In the genomic region with DNA sequence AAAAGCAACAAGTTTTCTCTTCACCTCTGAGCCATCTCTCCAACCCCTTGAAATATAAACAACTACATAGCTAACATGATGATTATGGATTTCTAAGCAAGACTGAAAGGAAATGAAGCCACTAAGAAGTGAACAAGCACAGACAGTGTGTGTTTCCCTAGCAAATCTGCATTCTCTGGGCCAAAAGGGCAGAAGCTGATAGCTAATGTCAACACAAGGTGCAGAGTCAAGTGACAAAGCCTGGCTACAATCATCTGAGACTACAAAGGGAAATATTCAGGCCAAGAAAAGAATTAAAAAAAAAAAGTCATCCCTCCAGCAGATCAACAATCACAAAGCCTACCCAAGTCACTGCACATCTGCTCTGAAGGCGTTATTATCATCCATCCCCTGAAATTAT, we compare ENCODE assay signal across 26 mouse cellular contexts.
A peak's percentile ranks its signal among the peaks of the same experiment; 100 is the strongest.
DNase-seq lines count a peak whose midpoint lies in the region; ATAC-seq and TF ChIP-seq lines count a peak whose summit lies in the region.
"Had no signal": no experiment of that assay in that cellular context is flagged by ENCODE, and none has a peak within 500 bp of the region (broad histone marks: within the 10 kb centered on the region; RNA-seq: fewer than 3 reads in every experiment).

No protein-coding gene starts in this region.

- peak; percentile 50 for DNase-seq in liver, adult 2 months (ENCODE audit: extremely low read depth, low read depth, low spot score)
- peak; percentile 49 for DNase-seq in midbrain, embryonic 11.5 days (ENCODE audit: low spot score, missing footprints)
- no peak for DNase-seq in midbrain, embryonic 10.5 days (ENCODE audit: low spot score)
- peak; percentile 60 for DNase-seq in yolk sac, embryonic 10.5 days (ENCODE audit: low spot score)
- DNase-seq: adrenal gland, adult 2 months; adrenal gland, postnatal 14 days; cerebellum, adult 11 months; cerebellum, adult 2 months; cerebellum, adult 9-11 months; cerebellum, postnatal 25 days; forebrain, postnatal 0 days; gastrocnemius, adult 2 months; gastrocnemius, postnatal 25 days; heart, adult 18-20 months; heart, postnatal 10 days; heart, postnatal 36 days had no signal

- no peak overlapping the region for H3K4me2 ChIP-seq in liver, embryonic 12.5 days
- no peak overlapping the region for H3K4me2 ChIP-seq in midbrain, embryonic 11.5 days
- H3K4me2 ChIP-seq in kidney, embryonic 15.5 days: no peak overlapping the region
- H3K4me2 ChIP-seq: embryonic facial prominence, embryonic 12.5 days; embryonic facial prominence, embryonic 15.5 days; heart, embryonic 12.5 days; heart, embryonic 15.5 days; hindbrain, embryonic 13.5 days had no signal

- 38% methylated on average over 1 of the region's 1 CpGs for WGBS in liver, adult 2 months
- WGBS in liver, embryonic 12.5 days (ENCODE audit: insufficient replicate concordance): 72% methylated on average over 1 of the region's 1 CpGs
- WGBS in midbrain, embryonic 11.5 days: 85% methylated on average over 1 of the region's 1 CpGs
- WGBS in midbrain, embryonic 10.5 days: 87% methylated on average over 1 of the region's 1 CpGs
- 76% methylated on average over 1 of the region's 1 CpGs for WGBS in kidney, embryonic 15.5 days

- H3K27ac ChIP-seq in liver, adult 2 months (replicated peaks; ENCODE audit: insufficient read depth, low read depth, low read length): no peak overlapping the region
- H3K27ac ChIP-seq in liver, embryonic 12.5 days: no peak overlapping the region
- H3K27ac ChIP-seq in midbrain, embryonic 11.5 days (ENCODE audit: low read depth, low read length): no peak overlapping the region
- H3K27ac ChIP-seq in midbrain, embryonic 10.5 days (replicated peaks): no peak overlapping the region
- no peak overlapping the region for H3K27ac ChIP-seq in kidney, embryonic 15.5 days
- H3K27ac ChIP-seq: embryonic facial prominence, embryonic 12.5 days; embryonic facial prominence, embryonic 15.5 days; gastrocnemius, adult 2 months; heart, embryonic 15.5 days; hindbrain, embryonic 10.5 days; hindbrain, embryonic 13.5 days had no signal

- no peak overlapping the region for H3K9ac ChIP-seq in liver, adult 2 months (ENCODE audit: low read depth, low read length)
- H3K9ac ChIP-seq in liver, embryonic 12.5 days: no peak overlapping the region
- no peak overlapping the region for H3K9ac ChIP-seq in midbrain, embryonic 11.5 days (ENCODE audit: low read length)
- no peak overlapping the region for H3K9ac ChIP-seq in kidney, embryonic 15.5 days
- H3K9ac ChIP-seq: embryonic facial prominence, embryonic 12.5 days; embryonic facial prominence, embryonic 15.5 days; forebrain, postnatal 0 days; heart, embryonic 12.5 days; heart, embryonic 15.5 days; hindbrain, embryonic 13.5 days had no signal

- TF ChIP-seq CTCF in liver, adult 2 months (IDR thresholded peaks at IDR 0.05; ENCODE audit: low read depth, low read length): no peak

- no peak overlapping the region for H3K4me3 ChIP-seq in liver, adult 2 months (ENCODE audit: insufficient read depth, low read depth, low read length)
- H3K4me3 ChIP-seq in liver, embryonic 12.5 days: no peak overlapping the region
- H3K4me3 ChIP-seq in midbrain, embryonic 11.5 days (ENCODE audit: low read depth, low read length): no peak overlapping the region
- H3K4me3 ChIP-seq in midbrain, embryonic 10.5 days: no peak overlapping the region
- no peak overlapping the region for H3K4me3 ChIP-seq in kidney, embryonic 15.5 days (replicated peaks)
- H3K4me3 ChIP-seq: embryonic facial prominence, embryonic 12.5 days; embryonic facial prominence, embryonic 15.5 days; gastrocnemius, adult 2 months; heart, embryonic 12.5 days; heart, embryonic 15.5 days; hindbrain, embryonic 10.5 days; hindbrain, embryonic 13.5 days had no signal

- H3K9me3 ChIP-seq in liver, embryonic 12.5 days (replicated peaks): no peaks in the 10 kb centered on the region
- H3K9me3 ChIP-seq in midbrain, embryonic 11.5 days (ENCODE audit: control insufficient read depth, low read length): no peaks in the 10 kb centered on the region
- H3K9me3 ChIP-seq in midbrain, embryonic 10.5 days (replicated peaks): no peaks in the 10 kb centered on the region
- no peaks in the 10 kb centered on the region for H3K9me3 ChIP-seq in kidney, embryonic 15.5 days (replicated peaks)
- H3K9me3 ChIP-seq: embryonic facial prominence, embryonic 12.5 days; embryonic facial prominence, embryonic 15.5 days; heart, embryonic 12.5 days; heart, embryonic 15.5 days; hindbrain, embryonic 10.5 days; hindbrain, embryonic 13.5 days had no signal

- no peak for ATAC-seq in liver, embryonic 12.5 days
- no peak for ATAC-seq in midbrain, embryonic 11.5 days (ENCODE audit: low FRiP score)
- ATAC-seq in kidney, embryonic 15.5 days (replicated peaks; ENCODE audit: low FRiP score): no peak
- ATAC-seq: CD4-positive, CD25-positive, alpha-beta regulatory T cell, adult 4 months; forebrain, embryonic 14.5 days; forebrain, postnatal 0 days had no signal

- H3K27me3 ChIP-seq in liver, adult 2 months (ENCODE audit: control insufficient read depth, insufficient read depth, low read length): no peaks in the 10 kb centered on the region
- peaks cover 1% of the 10 kb centered on the region for H3K27me3 ChIP-seq in liver, embryonic 12.5 days (replicated peaks)
- H3K27me3 ChIP-seq in midbrain, embryonic 11.5 days (ENCODE audit: control insufficient read depth, insufficient read depth, low read length): peaks cover under 1% of the 10 kb centered on the region; the same call in 1 of the 2 replicates
- peaks cover 15% of the 10 kb centered on the region for H3K27me3 ChIP-seq in midbrain, embryonic 10.5 days (ENCODE audit: low read depth, poor library complexity, severe bottlenecking)
- peaks cover 10% of the 10 kb centered on the region for H3K27me3 ChIP-seq in kidney, embryonic 15.5 days

- TF ChIP-seq POLR2A in liver, adult 2 months (IDR thresholded peaks at IDR 0.05; ENCODE audit: extremely low read depth, insufficient read depth, low read length): no peak

- no peaks in the 10 kb centered on the region for H3K79me2 ChIP-seq in liver, adult 2 months (ENCODE audit: control insufficient read depth, insufficient read depth, low read length)

- no peaks in the 10 kb centered on the region for H3K36me3 ChIP-seq in liver, adult 2 months (ENCODE audit: control insufficient read depth, insufficient read depth, low read length)
- H3K36me3 ChIP-seq in liver, embryonic 12.5 days: no peaks in the 10 kb centered on the region
- no peaks in the 10 kb centered on the region for H3K36me3 ChIP-seq in midbrain, embryonic 11.5 days (ENCODE audit: control insufficient read depth, insufficient read depth, low read length)
- H3K36me3 ChIP-seq in midbrain, embryonic 10.5 days: no peaks in the 10 kb centered on the region
- no peaks in the 10 kb centered on the region for H3K36me3 ChIP-seq in kidney, embryonic 15.5 days
- H3K36me3 ChIP-seq: embryonic facial prominence, embryonic 12.5 days; embryonic facial prominence, embryonic 15.5 days; heart, embryonic 12.5 days; heart, embryonic 15.5 days; hindbrain, embryonic 10.5 days; hindbrain, embryonic 13.5 days had no signal

- no peaks in the 10 kb centered on the region; the same call in 1 of the 2 replicates for H3K4me1 ChIP-seq in liver, adult 2 months (ENCODE audit: control insufficient read depth, insufficient read depth, low read length)
- H3K4me1 ChIP-seq in liver, embryonic 12.5 days: no peaks in the 10 kb centered on the region
- H3K4me1 ChIP-seq in midbrain, embryonic 11.5 days (ENCODE audit: control insufficient read depth, insufficient read depth, low read length): no peaks in the 10 kb centered on the region
- no peaks in the 10 kb centered on the region for H3K4me1 ChIP-seq in midbrain, embryonic 10.5 days
- no peaks in the 10 kb centered on the region for H3K4me1 ChIP-seq in kidney, embryonic 15.5 days
- H3K4me1 ChIP-seq: embryonic facial prominence, embryonic 12.5 days; embryonic facial prominence, embryonic 15.5 days; heart, embryonic 15.5 days; hindbrain, embryonic 10.5 days; hindbrain, embryonic 13.5 days had no signal
